Mouse (Mus musculus): ENCODE results near the gene Nrarp.

- TF ChIP-seq CHD1 (IDR thresholded peaks at IDR 0.05; ENCODE audit: low read depth, low read length) (no peak), CTCF (conservative IDR thresholded peaks at IDR 0.05 in 1 of 2, IDR thresholded peaks at IDR 0.05 in 1 of 2; ENCODE audit: low read depth in 2 of 2, low read length in 2 of 2) (no peak), E2F4 (IDR thresholded peaks at IDR 0.05; ENCODE audit: insufficient replicate concordance, low read depth, low read length) (no peak)
Observed at GRCm38 (mm10) chr2:25227406-25227805, 46.8 kb downstream of the Nrarp start.

Measured in CH12.LX (cell line).